Mouse (Mus musculus) gastrocnemius, postnatal 25 days (tissue): ENCODE measurements around the gene Zzef1. TPM values are rescaled to one million over a fixed set of nuclear protein-coding genes. Genes with fewer than 3 reads are reported as not detected.
"Not testable (repeated sequence)": the region's sequence is repeated elsewhere in the genome, so short reads cannot be mapped to it uniquely, and the experiment has no call there.

Experiments
- DNase-seq: peaks from one replicate; pipeline ENCODE4 v3.0.0; 2022
- long read RNA-seq, 2 experiments: library from polyadenylated mRNA; stranded (forward); transcript quantifications; one replicate each; pipeline ENCODE4 v2.0.0; 2021
- total RNA-seq, 2 experiments: library from RNA; stranded (reverse); gene quantifications; 1 replicate in 1 of 2; 2 replicates in 1 of 2; pipeline ENCODE4 v1.2.3; 2021

Gene Zzef1
- total RNA-seq, result 10 to 100 TPM; 12.5 to 12.8 TPM
- long read RNA-seq, experiment 1, partial matches to known transcripts, result 0 of 3 reads
- long read RNA-seq, experiment 1, other reads (novel, unspliced or antisense), result 3 of 3 reads
- long read RNA-seq, experiment 2, partial matches to known transcripts, result 4 of 5 reads
- long read RNA-seq, experiment 2, other reads (novel, unspliced or antisense), result 1 of 5 reads

- DNase-seq, result peak; percentile 94
Observed at GRCm38 (mm10) chr11:72795455-72796295, at the start of gene Zzef1, which contains the start of gene Cyb5d2. Gene Zzef1 (plus strand): TSS chr11:72796226. Gene Cyb5d2 (minus strand): TSS chr11:72796142.

GRCm38 (mm10) chr11:72751956-72752355, 44.1 kb upstream of the Zzef1 start:
- DNase-seq, result peak; percentile 14

DNA sequence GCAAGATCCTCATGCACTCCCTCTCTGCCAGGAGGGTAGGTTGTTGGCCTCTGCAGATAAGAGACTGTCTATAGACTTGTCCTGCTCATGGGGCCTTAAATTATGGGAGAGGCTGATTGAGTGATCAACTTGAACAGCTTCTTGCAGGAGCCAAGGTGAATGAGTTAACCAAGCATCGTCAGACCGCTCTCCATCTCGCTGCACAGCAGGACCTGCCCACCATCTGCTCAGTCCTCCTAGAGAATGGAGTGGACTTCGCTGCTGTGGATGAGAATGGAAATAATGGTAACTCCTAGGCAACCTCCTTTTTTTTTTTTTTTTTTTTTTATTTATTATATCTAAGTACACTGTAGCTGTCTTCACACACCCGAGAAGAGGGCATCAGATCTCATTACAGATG, 37.7 kb upstream of the Zzef1 start:
- no peak for DNase-seq

GRCm38 (mm10) chr11:72759581-72759980, 36.4 kb upstream of the Zzef1 start:
- no peak for DNase-seq

GRCm38 (mm10) chr11:72760781-72761180, 35.2 kb upstream of the Zzef1 start:
- DNase-seq, result no peak

- DNase-seq, result no peak
Observed at GRCm38 (mm10) chr11:72764270-72764669, 31.8 kb upstream of the Zzef1 start.

DNA sequence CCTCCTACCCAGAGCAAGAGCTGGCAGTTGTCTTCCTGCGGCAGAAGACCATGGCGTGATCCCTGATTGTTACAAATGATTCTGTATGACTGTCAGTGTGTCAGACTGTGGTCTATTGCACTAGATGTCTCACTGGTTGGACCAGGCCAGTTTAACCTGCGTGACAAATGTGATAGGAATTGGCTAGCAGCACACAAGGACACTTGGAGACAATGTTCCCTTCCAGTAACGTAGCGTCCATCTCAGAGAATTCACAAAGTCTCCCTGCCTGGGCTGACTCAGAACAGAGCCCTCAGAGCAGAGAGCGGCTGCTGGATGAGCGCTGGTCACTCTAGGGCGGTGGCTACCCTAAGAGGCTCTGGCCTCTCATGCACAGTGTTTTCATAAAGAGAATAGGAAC, 28.3 kb upstream of the Zzef1 start:
- no peak for DNase-seq

DNA sequence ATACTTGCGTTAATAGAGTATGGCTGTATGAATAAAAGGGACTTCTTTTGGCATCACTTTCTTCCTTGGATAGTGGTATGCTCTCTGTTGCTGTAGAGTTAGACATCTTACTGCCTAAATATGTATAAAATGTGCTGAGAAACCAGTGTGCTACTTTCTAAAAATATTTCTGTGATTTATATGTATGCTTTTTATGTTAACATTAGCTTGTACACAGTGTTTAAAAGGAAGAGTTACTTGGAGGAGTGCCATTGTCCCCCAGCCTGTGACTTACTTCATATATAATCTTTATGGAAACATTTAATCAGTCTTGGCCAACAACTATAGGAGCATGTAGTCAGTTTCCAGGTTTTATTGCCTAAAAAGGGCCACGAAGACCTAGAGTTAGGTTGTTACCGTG, 27.0 kb upstream of the Zzef1 start:
- DNase-seq, result no peak

GRCm38 (mm10) chr11:72770324-72770723, 25.7 kb upstream of the Zzef1 start:
- no peak for DNase-seq

GRCm38 (mm10) chr11:72770816-72771215, 25.2 kb upstream of the Zzef1 start:
- DNase-seq, result no peak

- DNase-seq, result no peak
Observed at GRCm38 (mm10) chr11:72771461-72771860, 24.6 kb upstream of the Zzef1 start.

- not testable (repeated sequence) for DNase-seq
Observed at GRCm38 (mm10) chr11:72772611-72773010, 23.4 kb upstream of the Zzef1 start.

GRCm38 (mm10) chr11:72778957-72779356, 17.1 kb upstream of the Zzef1 start:
- no peak for DNase-seq

DNA sequence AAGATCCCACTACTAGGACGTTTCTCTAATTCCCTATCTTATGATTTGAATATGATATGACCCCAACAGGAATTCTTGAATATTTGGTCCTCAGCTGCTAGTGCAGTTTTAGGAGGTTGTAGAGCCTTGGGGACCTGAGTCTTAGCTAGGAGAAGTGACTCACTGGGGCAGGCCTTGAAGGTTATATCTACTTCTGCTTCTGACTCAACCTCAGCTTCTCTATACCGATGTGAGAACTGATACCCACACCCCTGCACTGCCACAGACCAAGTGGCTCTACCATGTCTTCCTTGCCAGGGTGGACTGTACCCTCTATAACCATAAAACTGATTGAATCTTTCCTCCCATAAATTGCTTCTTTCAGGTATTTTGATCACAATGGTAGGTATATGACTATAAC, 13.9 kb upstream of the Zzef1 start:
- DNase-seq, result no peak

GRCm38 (mm10) chr11:72782503-72782902, 13.5 kb upstream of the Zzef1 start:
- no peak for DNase-seq

- no peak for DNase-seq
Observed at GRCm38 (mm10) chr11:72792033-72792432, 4.0 kb upstream of the Zzef1 start.

GRCm38 (mm10) chr11:72795149-72795454, 924 bp upstream of the Zzef1 start:
- DNase-seq, result no peak

DNA sequence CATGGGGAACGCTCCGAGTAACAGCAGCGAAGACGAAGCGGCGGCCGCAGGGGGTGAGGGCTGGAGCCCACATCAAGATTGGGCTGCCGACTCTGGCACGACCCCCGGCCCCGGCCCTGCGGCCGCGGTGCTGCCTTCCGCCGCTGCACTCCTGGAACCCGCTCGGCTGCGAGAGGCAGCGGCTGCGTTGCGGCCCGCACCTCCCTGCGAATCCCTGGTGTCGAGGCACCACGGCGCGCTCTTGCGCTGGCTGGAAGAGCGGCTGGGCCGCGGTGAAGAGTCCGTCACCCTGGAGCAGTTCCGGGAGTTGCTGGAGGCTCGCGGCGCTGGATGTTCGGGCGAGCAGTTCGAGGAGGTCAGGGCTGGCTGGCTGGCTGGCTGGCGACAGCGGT, 266 bp downstream of the Zzef1 start:
- DNase-seq, result no peak

DNA sequence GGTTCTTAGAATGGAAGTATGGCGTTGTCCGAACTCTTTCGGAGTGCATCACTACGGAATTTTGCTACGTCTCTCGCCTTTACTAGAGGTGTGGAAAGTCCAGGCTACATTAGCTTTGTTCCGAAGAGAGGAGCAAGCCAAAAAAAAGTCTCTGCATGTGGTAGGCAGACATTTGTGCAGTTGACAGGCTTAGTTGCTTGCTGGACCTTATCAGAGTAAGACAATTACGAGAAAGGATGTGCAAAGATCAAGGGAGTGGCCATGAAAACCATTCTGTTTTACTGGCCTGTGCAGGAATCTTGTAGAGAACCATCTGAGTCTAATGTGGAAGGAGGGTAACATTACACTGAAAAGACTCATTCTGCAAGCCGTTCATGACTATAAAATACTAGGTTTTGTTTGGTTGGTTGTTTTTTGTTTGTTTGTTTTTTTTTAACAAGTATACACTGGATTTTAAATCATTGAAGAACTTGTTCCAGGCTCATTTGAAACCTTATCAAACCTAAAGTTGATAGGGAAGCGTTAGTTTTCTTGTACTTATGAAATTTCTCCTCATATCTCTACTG, 830 bp downstream of the Zzef1 start:
- no peak for DNase-seq

DNA sequence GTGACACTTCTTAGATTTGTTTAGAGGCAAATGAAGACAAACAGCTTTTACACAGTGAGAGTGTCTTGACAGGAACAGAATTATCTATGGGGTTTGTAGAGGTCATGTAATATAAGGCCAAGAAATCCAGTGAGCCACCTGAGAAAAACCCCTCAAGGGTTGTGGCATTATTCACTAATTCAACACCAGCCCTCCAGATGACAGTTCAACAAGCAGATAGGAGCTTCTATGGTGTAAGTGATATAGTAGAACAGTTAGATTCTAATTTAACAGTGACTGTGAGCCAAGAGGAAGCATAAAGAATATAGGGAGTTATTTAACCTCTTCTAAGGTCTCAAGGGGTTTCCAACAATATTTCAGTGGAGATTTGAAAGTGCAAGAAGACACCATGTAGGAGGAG, 2.1 kb downstream of the Zzef1 start:
- no peak for DNase-seq

DNA sequence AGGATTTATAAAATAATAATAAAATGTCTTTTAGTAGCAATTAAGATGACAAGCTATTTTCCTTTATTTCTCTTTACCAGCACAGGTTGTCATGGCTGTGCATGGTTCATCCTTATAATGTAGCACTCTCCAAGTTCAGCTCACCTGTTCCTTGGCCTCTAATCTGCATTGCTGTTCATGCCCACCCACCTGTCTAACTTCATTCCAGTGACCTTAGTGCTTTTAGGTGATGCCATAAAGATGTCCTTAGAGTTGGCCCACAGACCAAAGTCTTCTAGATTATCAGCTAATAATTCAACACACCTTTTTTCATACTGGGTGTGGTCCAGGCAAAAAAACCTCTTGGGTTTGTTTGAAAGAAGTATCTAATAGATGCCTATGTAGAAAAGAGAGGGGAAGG, 5.2 kb downstream of the Zzef1 start:
- DNase-seq, result no peak

GRCm38 (mm10) chr11:72803038-72803437, 7.0 kb downstream of the Zzef1 start:
- peak; percentile 8 for DNase-seq

GRCm38 (mm10) chr11:72804586-72804985, 8.6 kb downstream of the Zzef1 start:
- no peak for DNase-seq

GRCm38 (mm10) chr11:72805232-72805631, 9.2 kb downstream of the Zzef1 start:
- no peak for DNase-seq
